Mouse (Mus musculus): Measurements from ENCODE around the gene Amotl2. TPM values are rescaled to one million over a fixed set of nuclear protein-coding genes. Genes with fewer than 3 reads are reported as not detected.
"Not testable (repeated sequence)": the region's sequence is repeated elsewhere in the genome, so short reads cannot be mapped to it uniquely, and the experiment has no call there.

The Amotl2 gene
- polyA plus RNA-seq, 1 experiment from 2014 or later, result 46.9 TPM

DNA sequence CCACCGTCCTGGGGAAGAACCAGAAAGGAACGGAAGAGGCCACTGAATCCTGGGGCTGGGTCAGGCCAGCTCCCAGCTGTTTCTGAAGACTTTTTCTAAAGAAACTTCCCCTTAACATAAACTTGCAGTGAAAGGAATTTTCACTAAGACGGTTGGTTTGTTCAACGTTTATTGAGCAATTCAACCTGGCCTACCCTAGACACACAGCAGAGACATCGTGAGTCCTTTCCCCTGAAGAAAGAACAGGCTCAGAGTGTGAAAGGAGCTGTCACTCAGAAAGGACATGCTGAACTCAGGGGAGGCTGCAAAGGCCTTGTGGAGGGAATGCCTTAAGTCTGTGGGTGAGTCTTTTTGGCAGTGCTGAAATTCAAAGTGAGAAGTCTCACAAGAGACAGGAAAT lies 31.4 kb downstream of the Amotl2 start:
- Histone ChIP-seq H3K27ac (no peak overlapping the region), H3K9me3 (replicated peaks) (no peaks in the 10 kb centered on the region), H3K27me3 (no peaks in the 10 kb centered on the region), H3K4me3 (no peak overlapping the region), H3K4me2 (no peak overlapping the region), H3K4me1 (no peaks in the 10 kb centered on the region), H3K9ac (no peak overlapping the region), H3K36me3 (ENCODE audit: poor library complexity, severe bottlenecking) (no peaks in the 10 kb centered on the region)
- no peak for ATAC-seq
- WGBS, result 61% methylated on average over 5 of the region's 5 CpGs

DNA sequence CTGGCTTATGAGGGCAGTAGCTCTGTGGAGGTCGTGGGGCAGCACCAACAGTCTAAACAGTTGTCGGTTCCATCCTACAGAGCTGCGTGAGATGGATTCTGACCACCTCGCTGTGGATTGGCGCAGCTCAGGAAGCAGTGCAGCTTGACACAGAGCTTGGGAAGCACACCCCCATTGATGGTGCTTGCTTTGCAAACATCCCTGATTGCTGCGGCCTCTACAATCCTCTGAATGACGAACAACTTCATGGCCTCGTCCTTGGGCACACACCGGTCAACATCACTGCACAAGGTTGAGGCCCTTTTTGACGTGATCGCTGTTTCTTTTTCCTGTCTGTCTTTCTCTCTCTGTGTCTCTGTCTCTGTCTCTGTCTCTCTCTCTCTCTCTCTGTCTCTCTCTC lies 32.7 kb downstream of the Amotl2 start:
- no peak for ATAC-seq
- H3K9ac ChIP-seq, result no peak overlapping the region
- no peaks in the 10 kb centered on the region for H3K27me3 ChIP-seq

DNA sequence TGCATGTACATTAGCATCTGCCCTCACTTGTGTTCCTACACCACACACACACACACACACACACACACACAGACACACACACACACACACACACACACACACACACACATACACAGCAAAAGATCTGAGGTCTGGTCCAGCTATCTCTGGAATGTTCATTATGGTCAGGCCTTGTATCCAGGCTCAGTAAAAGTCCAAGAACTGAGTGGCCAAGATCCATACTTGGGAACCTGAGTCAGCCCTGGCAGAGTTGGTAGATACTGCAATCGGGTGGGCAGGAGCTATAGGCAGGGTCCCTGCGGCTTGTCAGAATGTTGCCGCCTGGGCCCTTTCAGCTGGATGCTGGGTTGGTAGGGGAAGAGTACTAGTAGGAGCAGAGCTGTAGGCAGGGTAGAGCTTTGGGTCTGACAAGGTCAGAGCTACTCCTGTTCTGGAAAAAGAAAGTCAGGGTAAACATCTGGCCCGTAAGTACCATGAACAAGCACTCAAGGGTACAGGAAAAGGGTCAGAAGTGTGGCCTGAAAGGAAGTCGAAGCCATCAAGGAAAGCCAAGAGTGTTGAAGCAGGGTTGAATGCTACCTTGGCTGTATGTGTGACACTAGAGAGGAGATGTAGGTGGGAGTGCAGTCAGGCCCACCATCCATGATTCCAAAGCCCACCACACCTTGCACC lies 35.3 kb downstream of the Amotl2 start:
- Histone ChIP-seq H3K36me3 (ENCODE audit: poor library complexity, severe bottlenecking) (no peaks in the 10 kb centered on the region), H3K27ac (no peak overlapping the region), H3K9ac (no peak overlapping the region), H3K27me3 (no peaks in the 10 kb centered on the region), H3K4me3 (no peak overlapping the region), H3K4me2 (no peak overlapping the region), H3K4me1 (no peaks in the 10 kb centered on the region), H3K9me3 (replicated peaks) (no peaks in the 10 kb centered on the region)
- no peak for ATAC-seq
- WGBS, result 92% methylated on average over 5 of the region's 5 CpGs

More for the DNA sequence above, 32.7 kb downstream of the Amotl2 start:
- Histone ChIP-seq H3K4me2 (no peak overlapping the region), H3K4me3 (no peak overlapping the region), H3K4me1 (no peaks in the 10 kb centered on the region), H3K36me3 (ENCODE audit: poor library complexity, severe bottlenecking) (no peaks in the 10 kb centered on the region), H3K27ac (no peak overlapping the region), H3K9me3 (replicated peaks) (no peaks in the 10 kb centered on the region)
- WGBS, result 88% methylated on average over 11 of the region's 11 CpGs

DNA sequence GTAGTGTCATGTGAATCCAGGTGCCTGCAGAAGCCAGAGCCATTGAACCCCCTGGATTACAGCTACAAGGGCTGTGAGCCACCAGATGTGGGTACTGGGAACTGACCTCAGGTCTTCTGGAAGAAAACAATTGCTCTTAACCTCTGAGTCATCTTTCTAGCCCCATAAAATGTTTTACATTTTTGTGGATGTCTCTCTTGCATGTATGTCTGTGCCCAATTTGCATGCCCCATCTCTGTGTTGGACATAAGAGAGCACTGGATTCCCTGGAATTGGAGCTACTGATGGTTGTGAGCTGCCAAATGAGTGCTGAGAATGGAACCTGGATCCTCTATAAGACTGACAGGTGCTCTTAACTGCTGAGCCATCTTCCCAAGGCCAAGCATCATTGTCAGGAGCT lies 36.8 kb downstream of the Amotl2 start:
- Histone ChIP-seq H3K27me3 (no peaks in the 10 kb centered on the region), H3K9me3 (replicated peaks) (no peaks in the 10 kb centered on the region), H3K9ac (no peak overlapping the region), H3K4me1 (no peaks in the 10 kb centered on the region), H3K4me3 (no peak overlapping the region), H3K4me2 (no peak overlapping the region), H3K36me3 (ENCODE audit: poor library complexity, severe bottlenecking) (no peaks in the 10 kb centered on the region), H3K27ac (no peak overlapping the region)
- ATAC-seq, result no peak

DNA sequence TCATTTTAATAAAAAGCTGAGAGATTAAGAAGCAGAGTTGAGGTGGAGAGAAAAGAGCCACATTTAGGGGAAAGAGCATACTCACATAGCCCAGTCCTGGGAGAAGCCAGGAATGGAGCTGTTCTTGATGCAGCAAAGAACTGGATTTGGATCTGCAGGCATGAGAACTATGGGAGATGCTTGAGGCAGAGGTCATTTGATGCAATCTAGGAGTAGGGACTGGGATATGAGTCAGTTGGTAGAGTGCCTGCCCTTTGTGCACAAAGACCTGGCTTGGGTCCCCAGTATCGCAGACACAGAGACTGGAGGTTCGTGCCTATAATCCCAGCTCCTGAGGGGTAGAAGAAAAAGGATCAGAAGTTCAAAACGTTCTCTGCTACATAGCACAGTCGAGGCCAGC lies 38.7 kb downstream of the Amotl2 start:
- no peaks in the 10 kb centered on the region for H3K9me3 ChIP-seq (replicated peaks)
- H3K4me1 ChIP-seq, result no peaks in the 10 kb centered on the region
- H3K9ac ChIP-seq, result no peak overlapping the region
- no peak overlapping the region for H3K4me2 ChIP-seq
- no peaks in the 10 kb centered on the region for H3K27me3 ChIP-seq
- H3K4me3 ChIP-seq, result no peak overlapping the region
- no peaks in the 10 kb centered on the region for H3K36me3 ChIP-seq (ENCODE audit: poor library complexity, severe bottlenecking)
- H3K27ac ChIP-seq, result no peak overlapping the region
- 62% methylated on average over 4 of the region's 4 CpGs for WGBS
- no peak for ATAC-seq

DNA sequence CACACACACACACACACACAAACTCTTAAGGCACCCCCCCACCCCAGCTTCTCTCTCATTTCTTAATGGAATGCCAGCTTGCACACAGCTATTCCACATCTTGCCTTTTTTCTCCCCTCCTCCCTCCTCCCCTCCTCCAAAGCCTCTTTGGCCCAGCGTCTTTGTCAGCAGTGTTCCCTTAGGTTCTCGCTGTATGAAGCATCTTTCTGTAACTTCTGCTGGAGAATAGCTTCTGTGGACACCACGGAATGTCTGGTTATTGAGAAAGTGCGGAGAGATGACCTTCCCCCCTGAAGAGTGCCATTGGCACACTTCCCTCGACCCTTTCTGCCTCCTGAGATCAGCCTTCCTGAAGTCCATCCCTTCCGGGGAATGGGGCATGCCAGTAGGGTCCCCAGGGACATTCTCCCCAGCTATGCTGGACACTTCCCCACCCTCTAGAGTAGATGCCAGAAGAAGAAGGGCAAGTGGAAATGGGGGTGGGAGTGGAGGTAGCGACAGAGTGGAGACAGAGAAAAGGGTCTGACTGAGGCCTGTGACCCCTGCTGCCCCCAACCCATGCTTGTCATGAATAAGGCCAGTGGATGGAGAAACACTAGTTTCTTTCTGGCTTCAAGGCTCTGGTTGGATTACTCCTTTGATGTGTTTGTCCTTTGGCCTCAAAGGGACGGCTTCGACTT lies 39.3 kb downstream of the Amotl2 start:
- Histone ChIP-seq H3K9me3 (replicated peaks) (no peaks in the 10 kb centered on the region), H3K36me3 (ENCODE audit: poor library complexity, severe bottlenecking) (no peaks in the 10 kb centered on the region), H3K4me1 (no peaks in the 10 kb centered on the region), H3K27ac (no peak overlapping the region), H3K27me3 (no peaks in the 10 kb centered on the region), H3K9ac (no peak overlapping the region), H3K4me2 (no peak overlapping the region), H3K4me3 (no peak overlapping the region)
- 72% methylated on average over 9 of the region's 9 CpGs for WGBS
- ATAC-seq, result no peak

DNA sequence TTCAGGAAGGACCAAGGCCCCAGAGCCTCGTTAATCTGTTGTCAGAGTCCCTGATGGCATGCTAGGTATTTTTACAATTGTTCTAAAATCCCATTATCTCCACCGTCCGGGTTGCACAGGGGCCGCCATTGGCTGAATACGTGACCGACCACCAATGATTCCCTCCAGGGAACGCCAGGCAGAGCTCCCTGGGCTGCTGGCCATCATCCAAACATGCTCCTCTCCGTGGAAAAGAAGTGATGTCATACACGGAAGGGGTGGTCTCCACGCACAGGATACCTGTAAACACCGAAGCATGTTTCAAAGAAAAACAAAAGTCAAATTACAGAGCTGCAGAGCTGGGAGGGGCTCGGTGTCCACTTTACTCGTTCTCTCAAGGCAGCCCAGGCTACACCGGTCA lies 39.9 kb downstream of the Amotl2 start:
- WGBS, result 48% methylated on average over 14 of the region's 14 CpGs

DNA sequence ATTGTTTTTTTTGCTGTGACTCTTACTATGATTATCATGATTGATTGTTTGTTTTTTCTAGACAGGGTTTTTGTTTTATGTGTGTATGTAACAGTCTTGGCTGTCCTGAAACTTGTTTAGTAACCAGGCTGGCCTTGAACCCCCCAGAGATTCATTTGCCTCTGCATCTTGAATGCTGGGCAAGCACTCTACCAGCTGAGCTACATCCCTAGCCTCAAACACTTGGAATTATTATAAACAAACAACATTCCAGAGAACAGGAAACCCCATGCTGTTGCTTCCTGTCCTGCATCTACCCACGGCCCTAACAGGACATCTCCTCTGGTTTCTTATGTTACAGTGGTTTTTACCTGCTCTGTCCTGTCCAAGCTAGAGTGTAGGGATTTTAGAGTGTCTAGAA lies 42.4 kb downstream of the Amotl2 start:
- Histone ChIP-seq H3K27ac (peak overlapping the region; percentile 46; the same call in 1 of the 2 replicates), H3K4me3 (no peak overlapping the region), H3K9ac (no peak overlapping the region), H3K4me2 (no peak overlapping the region), H3K9me3 (replicated peaks) (no peaks in the 10 kb centered on the region), H3K27me3 (no peaks in the 10 kb centered on the region), H3K4me1 (no peaks in the 10 kb centered on the region), H3K36me3 (ENCODE audit: poor library complexity, severe bottlenecking) (no peaks in the 10 kb centered on the region)
- WGBS, result 79% methylated on average over 1 of the region's 1 CpGs
- ATAC-seq, result no peak

More for the DNA sequence above, 39.9 kb downstream of the Amotl2 start:
- Histone ChIP-seq H3K4me3 (no peak overlapping the region), H3K9me3 (replicated peaks) (no peaks in the 10 kb centered on the region), H3K4me2 (no peak overlapping the region), H3K9ac (no peak overlapping the region), H3K36me3 (ENCODE audit: poor library complexity, severe bottlenecking) (no peaks in the 10 kb centered on the region), H3K4me1 (no peaks in the 10 kb centered on the region), H3K27me3 (no peaks in the 10 kb centered on the region), H3K27ac (no peak overlapping the region)
- ATAC-seq, result no peak

DNA sequence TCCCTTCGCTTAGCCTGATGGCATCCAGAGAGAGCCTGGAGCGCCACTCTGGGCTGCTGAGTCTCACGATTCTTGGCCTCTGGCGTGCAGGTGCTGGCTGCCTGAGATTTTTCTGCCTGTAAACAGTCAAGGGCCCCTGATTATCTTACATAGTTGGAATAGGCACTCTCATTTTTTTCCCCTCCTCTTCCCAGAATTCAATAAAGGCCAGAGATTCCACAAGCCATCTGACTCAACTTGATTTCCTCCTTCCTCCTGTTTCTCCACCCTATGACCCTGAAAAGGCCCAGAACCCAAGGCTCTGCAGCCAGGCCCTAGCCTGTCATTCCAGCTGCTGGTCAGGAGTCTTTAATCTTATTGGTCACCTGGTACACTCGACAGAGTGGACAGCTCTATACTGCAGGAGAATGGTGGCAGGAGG lies 43.1 kb downstream of the Amotl2 start:
- WGBS, result 77% methylated on average over 5 of the region's 5 CpGs
- no peak overlapping the region for H3K4me2 ChIP-seq
- no peak overlapping the region for H3K4me3 ChIP-seq
- H3K27me3 ChIP-seq, result no peaks in the 10 kb centered on the region
- 0 out of 2 replicates have a peak overlapping the region, but pooled peaks have one; percentile 46 for H3K27ac ChIP-seq
- H3K9me3 ChIP-seq (replicated peaks), result no peaks in the 10 kb centered on the region
- ATAC-seq, result no peak
- no peak overlapping the region for H3K9ac ChIP-seq
- no peaks in the 10 kb centered on the region for H3K4me1 ChIP-seq
- H3K36me3 ChIP-seq (ENCODE audit: poor library complexity, severe bottlenecking), result no peaks in the 10 kb centered on the region

DNA sequence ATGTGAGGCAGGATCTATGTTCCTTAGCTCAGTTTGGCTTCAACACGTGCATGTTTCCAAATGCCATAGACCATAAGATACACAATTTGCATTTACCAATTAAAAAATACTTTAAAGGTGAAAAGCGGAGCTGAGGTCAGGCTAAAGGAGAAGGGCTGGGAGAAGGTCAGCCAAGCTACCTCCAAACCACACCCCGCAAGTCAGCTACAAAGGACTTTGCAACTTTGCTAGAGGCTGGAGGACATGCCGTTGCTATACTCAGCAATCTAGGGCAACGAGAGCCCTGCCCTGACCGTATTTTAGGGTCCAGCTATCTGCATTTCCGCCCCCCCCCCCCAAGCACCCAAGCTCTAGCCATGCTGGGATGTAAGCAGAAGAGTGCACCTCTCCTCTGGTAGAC lies 45.1 kb downstream of the Amotl2 start:
- H3K36me3 ChIP-seq (ENCODE audit: poor library complexity, severe bottlenecking), result no peaks in the 10 kb centered on the region
- WGBS, result 85% methylated on average over 7 of the region's 7 CpGs
- ATAC-seq, result no peak

DNA sequence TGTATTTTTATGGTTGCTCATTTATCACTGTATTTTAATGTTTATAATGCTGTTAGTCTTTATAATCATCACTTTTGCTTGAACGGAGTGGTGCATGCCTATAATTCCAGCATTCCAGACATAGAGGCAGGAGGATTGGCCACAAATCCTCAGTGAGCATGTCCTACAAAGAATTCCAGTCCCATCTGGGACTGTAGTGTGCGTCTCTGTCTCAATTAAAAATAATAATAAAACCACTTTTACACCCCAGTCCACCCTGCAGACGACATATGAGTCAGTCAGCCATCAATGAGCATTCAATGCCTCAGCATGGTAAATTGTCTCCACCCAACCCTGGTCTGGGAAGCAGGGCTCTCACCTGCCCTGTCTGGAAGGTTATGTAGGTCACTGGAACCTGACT lies 46.4 kb downstream of the Amotl2 start:
- no peak for ATAC-seq
- Histone ChIP-seq H3K9me3 (replicated peaks) (no peaks in the 10 kb centered on the region), H3K4me3 (no peak overlapping the region), H3K27ac (no peak overlapping the region), H3K4me2 (no peak overlapping the region), H3K4me1 (no peaks in the 10 kb centered on the region), H3K36me3 (ENCODE audit: poor library complexity, severe bottlenecking) (no peaks in the 10 kb centered on the region), H3K27me3 (no peaks in the 10 kb centered on the region), H3K9ac (no peak overlapping the region)
- WGBS, result 83% methylated on average over 3 of the region's 3 CpGs

More for the DNA sequence above, 45.1 kb downstream of the Amotl2 start:
- no peak overlapping the region for H3K4me3 ChIP-seq
- no peak overlapping the region for H3K9ac ChIP-seq
- H3K27ac ChIP-seq, result no peak overlapping the region
- H3K9me3 ChIP-seq (replicated peaks), result no peaks in the 10 kb centered on the region
- H3K4me1 ChIP-seq, result no peaks in the 10 kb centered on the region
- H3K27me3 ChIP-seq, result no peaks in the 10 kb centered on the region
- no peak overlapping the region for H3K4me2 ChIP-seq

DNA sequence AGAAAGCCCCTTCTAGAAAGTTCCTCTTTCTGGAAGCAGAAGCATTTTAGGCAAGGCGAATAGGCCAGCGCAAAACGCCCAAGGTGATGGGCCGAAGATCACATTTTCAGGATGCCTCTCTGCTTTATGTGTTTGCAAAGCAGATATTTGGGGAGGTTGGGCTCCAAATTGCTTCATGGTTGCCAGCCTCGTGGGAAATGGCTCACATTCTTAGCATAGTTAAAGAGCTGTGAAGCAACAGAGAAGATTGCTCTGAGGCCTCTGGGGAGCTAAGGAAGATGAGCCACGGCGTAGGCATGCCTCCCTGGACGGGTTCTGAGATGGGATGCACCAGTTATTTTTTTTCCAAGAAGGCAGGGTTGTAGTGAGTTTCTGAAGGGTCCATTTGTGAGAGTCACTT lies 47.0 kb downstream of the Amotl2 start:
- ATAC-seq, result no peak
- Histone ChIP-seq H3K4me2 (no peak overlapping the region), H3K9me3 (replicated peaks) (no peaks in the 10 kb centered on the region), H3K27ac (no peak overlapping the region), H3K4me3 (no peak overlapping the region), H3K4me1 (no peaks in the 10 kb centered on the region), H3K9ac (no peak overlapping the region), H3K36me3 (ENCODE audit: poor library complexity, severe bottlenecking) (no peaks in the 10 kb centered on the region), H3K27me3 (no peaks in the 10 kb centered on the region)
- 90% methylated on average over 8 of the region's 8 CpGs for WGBS

DNA sequence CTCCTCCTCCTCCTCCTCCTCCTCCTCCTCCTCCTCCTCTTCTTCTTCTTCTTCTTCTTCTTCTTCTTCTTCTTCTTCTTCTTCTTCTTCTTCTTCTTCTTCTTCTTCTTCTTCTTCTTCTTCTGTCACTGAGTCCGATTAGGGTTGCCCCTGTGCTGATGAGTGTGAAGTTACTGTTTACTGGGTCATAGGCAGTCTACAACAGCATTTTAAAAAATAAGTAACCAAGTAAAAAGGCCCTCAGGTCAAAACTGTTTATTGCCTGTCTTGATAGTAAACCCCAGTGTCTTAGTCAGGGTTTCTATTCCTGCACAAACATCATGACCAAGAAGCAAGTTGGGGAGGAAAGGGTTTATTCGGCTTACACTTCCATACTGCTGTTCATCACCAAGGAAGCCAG lies 48.1 kb downstream of the Amotl2 start:
- H3K27ac ChIP-seq; H3K27me3 ChIP-seq; H3K36me3 ChIP-seq (ENCODE audit: poor library complexity, severe bottlenecking); H3K4me1 ChIP-seq; H3K4me2 ChIP-seq; H3K9ac ChIP-seq; ATAC-seq; H3K9me3 ChIP-seq (replicated peaks); H3K4me3 ChIP-seq: not testable (repeated sequence)
- WGBS, result 100% methylated on average over 2 of the region's 2 CpGs
